Mouse (Mus musculus): ENCODE measurements around the gene Gm8024.
"Not testable (repeated sequence)": the region's sequence is repeated elsewhere in the genome, so short reads cannot be mapped to it uniquely, and the experiment has no call there.

DNA sequence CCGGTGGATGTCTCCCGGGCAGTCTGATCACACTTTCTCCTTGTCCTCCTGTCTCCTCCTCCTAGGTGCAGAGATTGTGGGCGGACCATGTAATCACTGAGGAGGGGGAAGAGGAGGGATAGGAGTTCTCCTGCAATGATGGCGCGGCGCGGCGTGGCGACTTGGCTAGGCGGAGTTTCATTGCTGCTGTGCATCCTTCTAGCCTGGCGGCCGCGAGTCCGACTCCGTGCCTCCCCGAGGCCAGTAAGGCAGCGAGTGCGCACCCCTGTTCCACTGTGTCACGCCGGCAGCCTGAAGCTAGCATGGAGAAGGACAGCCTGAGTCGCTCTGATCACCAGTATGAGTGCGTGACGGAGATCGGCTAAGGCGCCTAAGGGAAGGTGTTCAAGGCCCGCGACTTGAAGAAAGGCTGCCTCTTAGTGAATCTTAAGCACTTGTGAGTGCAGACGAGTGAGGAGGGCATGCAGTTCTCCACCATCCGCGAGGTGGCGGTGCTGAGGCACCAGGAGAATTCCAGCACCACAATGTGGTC is 19.2 kb upstream of the Gm8024 start:
- not testable (repeated sequence) for TF ChIP-seq POLR2A (IDR thresholded peaks at IDR 0.05; ENCODE audit: control insufficient read depth, extremely low read depth, insufficient read depth, low read length, poor library complexity); CTCF (IDR thresholded peaks at IDR 0.05; ENCODE audit: borderline replicate concordance, control insufficient read depth, extremely low read depth, insufficient read depth, low read length, poor library complexity)
